Mouse (Mus musculus) kidney, embryonic 16.5 days (tissue): Measurements from ENCODE around the gene Fhad1. TPM values are rescaled to one million over a fixed set of nuclear protein-coding genes. Genes with fewer than 3 reads are reported as not detected.
A peak's percentile ranks its signal among the peaks of the same experiment; 100 is the strongest.

Source experiments
- ATAC-seq: fragments of 200-750 bp; cut with Nextera tagmentation; 2 replicates; pipeline ENCODE4 v1.8.0; 2017; ENCODE audit warnings: moderate TSS enrichment; ENCODE audit not compliant: low FRiP score, low TSS enrichment
- H3K27ac ChIP-seq: fragments of 300-500 bp; sonication (generic); 2 replicates; pipeline ENCODE4 v1.5.1; 2014; ENCODE audit warnings: low read length
- H3K27me3 ChIP-seq: fragments of 300-500 bp; sonication (generic); 2 replicates; pipeline ENCODE4 v1.6.1; 2014; ENCODE audit warnings: low read length, control low read depth, mixed read lengths; ENCODE audit not compliant: insufficient read depth
- H3K36me3 ChIP-seq: fragments of 300-500 bp; sonication (generic); 2 replicates; pipeline ENCODE4 v1.6.1; 2014; ENCODE audit warnings: low read length, control low read depth, mixed read lengths; ENCODE audit not compliant: insufficient read depth
- H3K4me1 ChIP-seq: fragments of 300-500 bp; sonication (generic); 2 replicates; pipeline ENCODE4 v1.6.1; 2014; ENCODE audit warnings: low read length, control low read depth, mixed read lengths; ENCODE audit not compliant: insufficient read depth
- H3K4me2 ChIP-seq: fragments of 300-500 bp; sonication (generic); replicated peaks from 2 replicates; pipeline ENCODE4 v1.6.1; 2014; ENCODE audit warnings: low read depth, low read length
- H3K4me3 ChIP-seq: fragments of 300-500 bp; sonication (generic); 2 replicates; pipeline ENCODE4 v1.5.1; 2014; ENCODE audit warnings: mild to moderate bottlenecking, low read length
- H3K9ac ChIP-seq: fragments of 300-500 bp; sonication (generic); replicated peaks from 2 replicates; pipeline ENCODE4 v1.6.1; 2014; ENCODE audit warnings: low read length
- H3K9me3 ChIP-seq: fragments of 300-500 bp; sonication (generic); 2 replicates; pipeline ENCODE4 v1.6.1; 2016; ENCODE audit warnings: low read length, control low read depth
- WGBS: fragments of 180-500 bp; shearing (Covaris S2); extraction: QIAGEN DNeasy Blood & Tissue Kit; methylation state at CpG from one replicate; pipeline ENCODE4 v1.1.7; 2014; 5-methylcytosine and 5-hydroxymethylcytosine counted together
- polyA plus RNA-seq: library from polyadenylated mRNA; unstranded; fragments of >200 nt; fragmentation: Nextera tagmentation; extraction: Ambion mirVana; gene quantifications from 2 replicates; pipeline ENCODE4 v1.2.1, GENCODE M21; 2015

Fhad1 gene
- polyA plus RNA-seq, 1 experiment from 2014 or later = 0.74 TPM

- H3K27me3 ChIP-seq = no peaks in the 10 kb centered on the region
- no peak for ATAC-seq
- no peaks in the 10 kb centered on the region for H3K9me3 ChIP-seq
- H3K9ac ChIP-seq = no peak overlapping the region
- H3K27ac ChIP-seq = peak overlapping the region; percentile 35
- no peak overlapping the region for H3K4me2 ChIP-seq
- H3K4me1 ChIP-seq = peaks cover 63% of the 10 kb centered on the region
- no peak overlapping the region for H3K4me3 ChIP-seq
- H3K36me3 ChIP-seq = no peaks in the 10 kb centered on the region
- WGBS = 74% methylated on average over 14 of the region's 14 CpGs
Observed at GRCm38 (mm10) chr4:142045595-142046163, 30.8 kb upstream of the Fhad1 start.

DNA sequence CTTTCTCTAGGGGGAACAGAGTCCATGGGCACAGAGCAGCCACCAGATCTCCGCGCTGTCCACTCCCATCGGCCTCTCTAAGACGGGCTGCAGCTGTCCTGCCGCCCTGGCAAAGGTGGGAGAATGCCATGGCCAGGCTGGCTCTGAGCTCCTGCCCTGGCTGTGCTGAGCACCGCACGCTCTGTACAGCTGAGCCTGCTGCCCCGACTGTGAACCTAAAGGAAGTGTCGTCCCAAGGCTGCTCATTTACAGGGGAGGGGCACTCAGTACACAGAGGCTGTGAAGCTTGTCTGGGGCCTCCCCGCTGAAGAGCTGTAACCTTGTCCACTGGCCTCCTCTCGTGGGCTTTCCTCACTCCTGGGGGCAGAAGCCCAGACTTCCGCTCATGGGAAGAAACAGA, 29.6 kb upstream of the Fhad1 start:
- no peak overlapping the region for H3K4me2 ChIP-seq

DNA sequence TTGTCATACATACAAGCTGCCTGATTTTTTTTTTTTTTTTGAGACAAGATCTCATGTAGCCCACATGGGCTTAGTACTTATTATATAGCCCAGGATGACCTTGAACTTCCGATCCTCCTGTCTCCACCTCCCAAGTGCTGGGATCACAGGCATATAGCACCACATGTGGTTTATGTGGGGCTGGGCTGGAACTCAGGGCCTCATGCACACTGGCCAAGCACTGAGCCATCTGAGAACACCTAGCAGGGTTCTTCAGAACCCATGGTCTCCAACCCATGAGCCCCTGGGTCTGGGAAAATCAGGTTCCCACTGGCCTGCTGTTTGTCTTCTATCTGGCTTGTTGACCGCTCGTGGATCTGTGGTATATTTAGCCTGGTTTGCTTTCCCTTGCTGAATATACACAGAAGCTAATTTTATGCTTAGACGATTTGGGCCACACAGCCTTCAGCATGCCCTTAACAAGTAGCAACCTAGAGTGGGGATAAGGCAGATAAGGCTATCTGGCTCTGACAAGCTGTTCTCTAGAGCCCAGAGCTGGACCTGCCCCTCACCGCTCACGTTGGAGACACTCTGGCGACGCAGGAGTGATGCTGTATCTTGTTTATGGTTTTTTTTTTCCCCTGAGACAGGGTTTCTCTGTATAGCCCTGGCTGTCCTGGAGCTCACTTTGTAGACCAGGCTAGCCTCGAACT, 24.9 kb upstream of the Fhad1 start:
- no peak overlapping the region for H3K9ac ChIP-seq
- no peaks in the 10 kb centered on the region for H3K9me3 ChIP-seq
- no peaks in the 10 kb centered on the region; the same call in 1 of the 2 replicates for H3K36me3 ChIP-seq
- no peaks in the 10 kb centered on the region for H3K27me3 ChIP-seq
- WGBS = 83% methylated on average over 9 of the region's 9 CpGs
- no peak for ATAC-seq
- H3K4me2 ChIP-seq = no peak overlapping the region
- H3K27ac ChIP-seq = no peak overlapping the region
- no peak overlapping the region for H3K4me3 ChIP-seq
- H3K4me1 ChIP-seq = peaks cover 34% of the 10 kb centered on the region

More for the DNA sequence above, 29.6 kb upstream of the Fhad1 start:
- Histone ChIP-seq H3K27ac (peak overlapping the region; percentile 70), H3K9ac (0 out of 2 replicates have a peak overlapping the region, but pooled peaks have one; percentile 14), H3K36me3 (no peaks in the 10 kb centered on the region), H3K9me3 (no peaks in the 10 kb centered on the region), H3K4me1 (peaks cover 57% of the 10 kb centered on the region), H3K4me3 (no peak overlapping the region), H3K27me3 (no peaks in the 10 kb centered on the region)
- ATAC-seq = peak; percentile 36
- 29% methylated on average over 12 of the region's 12 CpGs for WGBS

- no peaks in the 10 kb centered on the region for H3K9me3 ChIP-seq
- H3K4me1 ChIP-seq = peaks cover 24% of the 10 kb centered on the region
- H3K27me3 ChIP-seq = no peaks in the 10 kb centered on the region
- no peak overlapping the region for H3K4me2 ChIP-seq
- peak; percentile 33 for ATAC-seq
- no peaks in the 10 kb centered on the region; the same call in 1 of the 2 replicates for H3K36me3 ChIP-seq
- 51% methylated on average over 4 of the region's 4 CpGs for WGBS
- H3K9ac ChIP-seq = no peak overlapping the region
- H3K27ac ChIP-seq = no peak overlapping the region
- no peak overlapping the region for H3K4me3 ChIP-seq
Observed at GRCm38 (mm10) chr4:142037897-142038296, 23.0 kb upstream of the Fhad1 start.

GRCm38 (mm10) chr4:142028533-142028932, 13.7 kb upstream of the Fhad1 start:
- no peak overlapping the region for H3K27ac ChIP-seq

DNA sequence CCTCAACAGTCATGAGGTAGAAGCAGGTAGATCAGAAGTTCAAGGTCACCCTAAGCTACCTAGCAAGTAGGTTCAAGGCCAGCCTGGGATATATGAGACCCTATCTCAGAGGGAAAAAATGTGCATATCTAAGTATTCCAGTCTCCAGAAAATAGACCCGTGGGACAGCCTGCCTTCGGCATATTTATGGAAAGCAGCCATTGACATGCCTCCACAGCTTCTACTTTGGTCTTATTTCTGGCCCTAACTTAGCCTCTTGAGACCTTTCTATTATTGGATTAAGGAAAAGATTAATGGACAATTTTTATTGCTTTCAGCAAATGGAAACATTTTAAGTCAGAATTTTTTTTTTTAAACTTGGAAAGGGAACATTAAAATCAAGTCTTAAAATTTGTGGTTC, 12.1 kb upstream of the Fhad1 start:
- Histone ChIP-seq H3K9me3 (peaks cover 3% of the 10 kb centered on the region; the same call in 1 of the 2 replicates), H3K9ac (no peak overlapping the region)
- no peak for ATAC-seq

More at GRCm38 (mm10) chr4:142028533-142028932, 13.7 kb upstream of the Fhad1 start:
- Histone ChIP-seq H3K4me2 (no peak overlapping the region), H3K27me3 (no peaks in the 10 kb centered on the region), H3K9ac (no peak overlapping the region), H3K36me3 (peaks cover 5% of the 10 kb centered on the region; the same call in 1 of the 2 replicates), H3K4me1 (no peaks in the 10 kb centered on the region), H3K9me3 (peaks cover 3% of the 10 kb centered on the region; the same call in 1 of the 2 replicates), H3K4me3 (no peak overlapping the region)
- WGBS = 63% methylated on average over 13 of the region's 13 CpGs
- no peak for ATAC-seq

DNA sequence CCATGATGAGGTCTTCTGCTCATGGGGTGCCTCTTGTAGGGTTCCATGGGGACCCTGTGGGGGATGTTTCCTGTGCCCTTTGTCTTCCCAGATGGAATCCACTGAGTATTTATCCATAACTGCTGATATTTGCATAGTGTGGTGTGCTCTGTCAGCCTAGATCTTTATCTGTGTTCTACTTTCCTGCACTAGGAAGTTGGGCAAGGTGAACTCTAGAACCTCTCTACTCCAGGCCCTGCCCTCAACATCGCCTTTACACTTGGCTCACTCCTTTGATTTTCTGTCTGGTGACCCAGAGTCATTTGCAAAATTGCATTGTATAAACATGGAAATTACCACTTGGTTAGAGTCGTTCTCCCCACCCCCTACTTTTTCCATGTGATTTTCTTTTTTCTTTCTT, 9.7 kb upstream of the Fhad1 start:
- H3K27ac ChIP-seq = no peak overlapping the region
- no peaks in the 10 kb centered on the region for H3K36me3 ChIP-seq
- no peaks in the 10 kb centered on the region for H3K4me1 ChIP-seq
- H3K9ac ChIP-seq = no peak overlapping the region
- H3K9me3 ChIP-seq = peaks cover 3% of the 10 kb centered on the region; the same call in 1 of the 2 replicates
- H3K4me2 ChIP-seq = no peak overlapping the region
- no peaks in the 10 kb centered on the region for H3K27me3 ChIP-seq
- ATAC-seq = no peak
- no peak overlapping the region for H3K4me3 ChIP-seq
- 91% methylated on average over 2 of the region's 2 CpGs for WGBS

More for the DNA sequence above, 12.1 kb upstream of the Fhad1 start:
- 74% methylated on average over 2 of the region's 2 CpGs for WGBS
- Histone ChIP-seq H3K27me3 (no peaks in the 10 kb centered on the region), H3K4me1 (no peaks in the 10 kb centered on the region), H3K36me3 (peaks cover 5% of the 10 kb centered on the region; the same call in 1 of the 2 replicates), H3K4me2 (no peak overlapping the region), H3K4me3 (no peak overlapping the region), H3K27ac (no peak overlapping the region)

- Histone ChIP-seq H3K9me3 (peaks cover 3% of the 10 kb centered on the region; the same call in 1 of the 2 replicates), H3K36me3 (no peaks in the 10 kb centered on the region), H3K4me3 (no peak overlapping the region), H3K9ac (no peak overlapping the region), H3K27ac (no peak overlapping the region), H3K4me1 (peaks cover under 1% of the 10 kb centered on the region), H3K4me2 (no peak overlapping the region), H3K27me3 (no peaks in the 10 kb centered on the region)
- ATAC-seq = no peak
- WGBS = 70% methylated on average over 4 of the region's 4 CpGs
Observed at GRCm38 (mm10) chr4:142023166-142023565, 8.3 kb upstream of the Fhad1 start.

- Histone ChIP-seq H3K4me1 (peaks cover 23% of the 10 kb centered on the region), H3K9me3 (no peaks in the 10 kb centered on the region), H3K36me3 (no peaks in the 10 kb centered on the region), H3K4me2 (no peak overlapping the region), H3K27ac (no peak overlapping the region), H3K27me3 (peaks cover 7% of the 10 kb centered on the region; the same call in 1 of the 2 replicates), H3K9ac (no peak overlapping the region), H3K4me3 (no peak overlapping the region)
- ATAC-seq = no peak
- 43% methylated on average over 15 of the region's 15 CpGs for WGBS
Observed at GRCm38 (mm10) chr4:142017686-142018085, 2.8 kb upstream of the Fhad1 start.

- H3K27me3 ChIP-seq = peaks cover 7% of the 10 kb centered on the region; the same call in 1 of the 2 replicates
Observed at GRCm38 (mm10) chr4:142011236-142011635, 3.6 kb downstream of the Fhad1 start.

More at GRCm38 (mm10) chr4:142011236-142011635, 3.6 kb downstream of the Fhad1 start:
- Histone ChIP-seq H3K4me1 (peaks cover 10% of the 10 kb centered on the region; the same call in 1 of the 2 replicates), H3K27ac (no peak overlapping the region), H3K36me3 (no peaks in the 10 kb centered on the region), H3K4me3 (no peak overlapping the region), H3K4me2 (no peak overlapping the region), H3K9me3 (no peaks in the 10 kb centered on the region), H3K9ac (no peak overlapping the region)
- ATAC-seq = no peak
- WGBS = 93% methylated on average over 13 of the region's 13 CpGs
